ENCODE assay signal across 24 mouse cellular contexts in genomic region chr13:74102831-74103582, GRCm38 (mm10). TPM values are rescaled to one million over a fixed set of nuclear protein-coding genes. Genes with fewer than 3 reads are reported as not detected.
A peak's percentile ranks its signal among the peaks of the same experiment; 100 is the strongest.
DNase-seq lines count a peak whose midpoint lies in the region; ATAC-seq and TF ChIP-seq lines count a peak whose summit lies in the region.
"Had no signal": no experiment of that assay in that cellular context is flagged by ENCODE, and none has a peak within 500 bp of the region (broad histone marks: within the 10 kb centered on the region; RNA-seq: fewer than 3 reads in every experiment).

No protein-coding gene starts in this region.

- H3K27me3 ChIP-seq in midbrain, postnatal 0 days (ENCODE audit: insufficient read depth, low read length) = no peaks in the 10 kb centered on the region
- H3K27me3 ChIP-seq in midbrain, embryonic 10.5 days (ENCODE audit: low read depth, poor library complexity, severe bottlenecking) = no peaks in the 10 kb centered on the region
- H3K27me3 ChIP-seq in small intestine, adult 2 months (ENCODE audit: control insufficient read depth, insufficient read depth, low read length) = no peaks in the 10 kb centered on the region
- H3K27me3 ChIP-seq: embryonic facial prominence, embryonic 12.5 days; limb, embryonic 15.5 days had no signal

- H3K9ac ChIP-seq in midbrain, postnatal 0 days (replicated peaks; ENCODE audit: low read length, poor library complexity, severe bottlenecking) = no peak overlapping the region
- H3K9ac ChIP-seq: embryonic facial prominence, embryonic 12.5 days; hindbrain, embryonic 14.5 days; limb, embryonic 15.5 days had no signal

- H3K9me3 ChIP-seq in midbrain, postnatal 0 days (ENCODE audit: low read length) = no peaks in the 10 kb centered on the region
- no peaks in the 10 kb centered on the region for H3K9me3 ChIP-seq in midbrain, embryonic 10.5 days (replicated peaks)
- H3K9me3 ChIP-seq: embryonic facial prominence, embryonic 12.5 days; G1E; limb, embryonic 15.5 days; megakaryocyte, embryonic 14.5 days had no signal

- no peak for DNase-seq in frontal cortex, postnatal 25 days (ENCODE audit: low spot score in 2 of 2)
- peak; percentile 26 for DNase-seq in midbrain, postnatal 0 days (ENCODE audit: low spot score)
- DNase-seq in midbrain, embryonic 10.5 days (ENCODE audit: low spot score) = no peak
- peak; percentile 72 to 83 for DNase-seq in cerebellum, postnatal 25 days
- DNase-seq in right cerebral cortex, postnatal 4 days = no peak
- DNase-seq in urinary bladder, postnatal 14 days (ENCODE audit: low spot score) = no peak
- DNase-seq: adrenal gland, postnatal 14 days; gastrocnemius, postnatal 36 days; kidney, adult 11 months; lung, postnatal 14 days; retina, postnatal 1 day had no signal

- 76% methylated on average over 4 of the region's 4 CpGs for WGBS in midbrain, postnatal 0 days
- 90% methylated on average over 4 of the region's 4 CpGs for WGBS in midbrain, embryonic 10.5 days
- 61% methylated on average over 4 of the region's 4 CpGs for WGBS in small intestine, adult 2 months

- ATAC-seq in frontal cortex, adult (ENCODE audit: low TSS enrichment) = peak; percentile 50; the same call in 1 of the 2 replicates
- ATAC-seq in midbrain, postnatal 0 days (ENCODE audit: low FRiP score) = no peak
- ATAC-seq: activated CD4-positive, CD25-positive, alpha-beta regulatory T cell, adult 4 months; forebrain, embryonic 14.5 days had no signal

- no peak overlapping the region for H3K27ac ChIP-seq in midbrain, postnatal 0 days (ENCODE audit: low read depth, low read length)
- H3K27ac ChIP-seq in midbrain, embryonic 10.5 days (replicated peaks) = no peak overlapping the region
- peak overlapping the region; percentile 90 for H3K27ac ChIP-seq in small intestine, adult 2 months (ENCODE audit: insufficient read depth, low read depth, low read length)
- H3K27ac ChIP-seq: embryonic facial prominence, embryonic 12.5 days; hindbrain, embryonic 14.5 days; limb, embryonic 15.5 days had no signal

- no peak overlapping the region for H3K4me2 ChIP-seq in midbrain, postnatal 0 days (ENCODE audit: low read depth, low read length, poor library complexity, severe bottlenecking)
- H3K4me2 ChIP-seq: embryonic facial prominence, embryonic 12.5 days; heart, embryonic 11.5 days; hindbrain, embryonic 14.5 days; limb, embryonic 15.5 days had no signal

- no peaks in the 10 kb centered on the region for H3K4me1 ChIP-seq in midbrain, postnatal 0 days (ENCODE audit: insufficient read depth, low read length)
- no peaks in the 10 kb centered on the region for H3K4me1 ChIP-seq in midbrain, embryonic 10.5 days
- H3K4me1 ChIP-seq in small intestine, adult 2 months (ENCODE audit: control insufficient read depth, insufficient read depth, insufficient read length, low read length) = peaks cover 51% of the 10 kb centered on the region; the same call in 1 of the 2 replicates
- H3K4me1 ChIP-seq: embryonic facial prominence, embryonic 12.5 days; limb, embryonic 15.5 days; megakaryocyte, embryonic 14.5 days had no signal

- H3K36me3 ChIP-seq in midbrain, postnatal 0 days (ENCODE audit: insufficient read depth, low read length) = no peaks in the 10 kb centered on the region
- H3K36me3 ChIP-seq in midbrain, embryonic 10.5 days = no peaks in the 10 kb centered on the region
- H3K36me3 ChIP-seq in small intestine, adult 2 months (ENCODE audit: control insufficient read depth, insufficient read depth, low read length) = no peaks in the 10 kb centered on the region
- H3K36me3 ChIP-seq: embryonic facial prominence, embryonic 12.5 days; G1E; limb, embryonic 15.5 days had no signal

- H3K4me3 ChIP-seq in midbrain, postnatal 0 days (ENCODE audit: low read depth, low read length) = no peak overlapping the region
- no peak overlapping the region for H3K4me3 ChIP-seq in midbrain, embryonic 10.5 days
- no peak overlapping the region for H3K4me3 ChIP-seq in small intestine, adult 2 months (ENCODE audit: low read depth, low read length)
- H3K4me3 ChIP-seq: embryonic facial prominence, embryonic 12.5 days; erythroblast, embryonic 14.5 days; limb, embryonic 15.5 days; megakaryocyte, embryonic 14.5 days had no signal

- no peak for TF ChIP-seq POLR2A in small intestine, adult 2 months (IDR thresholded peaks at IDR 0.05; ENCODE audit: low read depth, low read length)

- TF ChIP-seq CTCF in midbrain, postnatal 0 days (IDR thresholded peaks at IDR 0.05) = no peak
- TF ChIP-seq CTCF in small intestine, adult 2 months (IDR thresholded peaks at IDR 0.05; ENCODE audit: extremely low read depth, insufficient read length, insufficient replicate concordance, low read depth, low read length) = no peak

RNA-seq across cellular contexts. Expression of gene Slc9a3, which starts 18.2 kb away (rescaled TPM):
- total RNA-seq in midbrain, postnatal 0 days (2014; rRNA removed) = 0.49 and 1.4 TPM in 2 replicates
- 1.0 and 1.1 TPM in 2 replicates for polyA plus RNA-seq in midbrain, postnatal 0 days (2015; fragmentation: Nextera tagmentation; extraction: Ambion mirVana)
- polyA plus RNA-seq in midbrain, embryonic 10.5 days (2016; fragmentation: Nextera tagmentation; extraction: Ambion mirVana) = not detected in 2 replicates
- 93.4 and 151 TPM in 2 replicates for polyA plus RNA-seq in small intestine, adult 2 months (2012; rRNA removed)
- total RNA-seq: monocyte, adult 5-6 weeks had no signal
- polyA plus RNA-seq: activated CD4-positive, CD25-positive, alpha-beta regulatory T cell, adult 4 months; embryonic facial prominence, embryonic 12.5 days; erythroblast, embryonic 14.5 days; forebrain, embryonic 14.5 days; G1E; heart, embryonic 11.5 days; neural tube, embryonic 11.5 days had no signal

RNA-seq across cellular contexts. Expression of gene Cep72, which starts 40.9 kb away (rescaled TPM):
- total RNA-seq in midbrain, postnatal 0 days (2014; rRNA removed) = 3.2 and 8.1 TPM in 2 replicates
- polyA plus RNA-seq in midbrain, postnatal 0 days (2015; fragmentation: Nextera tagmentation; extraction: Ambion mirVana) = 5.1 and 6.1 TPM in 2 replicates
- 22.5 and 25.6 TPM in 2 replicates for polyA plus RNA-seq in midbrain, embryonic 10.5 days (2016; fragmentation: Nextera tagmentation; extraction: Ambion mirVana)
- polyA plus RNA-seq in small intestine, adult 2 months (2012; rRNA removed) = 0.70 and 1.4 TPM in 2 replicates

Comparison
In these comparisons a context has a peak if more than half of its experiments do, and no peak if none do; other contexts are left out.
1. DNase-seq: peak in midbrain, postnatal 0 days (single experiment) and cerebellum, postnatal 25 days (2 of 2); none in frontal cortex, postnatal 25 days (0 of 2), midbrain, embryonic 10.5 days (single experiment), right cerebral cortex, postnatal 4 days (single experiment) and urinary bladder, postnatal 14 days (single experiment).
2. RNA of gene Slc9a3, which starts 18.2 kb away (polyA plus RNA-seq): 93.4 to 151 TPM in small intestine, adult 2 months; 1.0 to 1.1 TPM in midbrain, postnatal 0 days and not detected in midbrain, embryonic 10.5 days; every median in the first group is over 10 times any median in the second.